Mouse (Mus musculus): ENCODE data around the gene Cpne4.

The Cpne4 gene

GRCm38 (mm10) chr9:104546986-104547385, at the start of gene Cpne4:
Cpne4 (plus strand) TSS chr9:104547286.
- no peak for DNase-seq (ENCODE audit: low spot score)

GRCm38 (mm10) chr9:104515187-104515586, 31.9 kb upstream of the Cpne4 start:
- DNase-seq (ENCODE audit: low spot score): no peak

GRCm38 (mm10) chr9:104535508-104535907, 11.6 kb upstream of the Cpne4 start:
- DNase-seq (ENCODE audit: low spot score): no peak

- no peak for DNase-seq (ENCODE audit: low spot score)
These were observed 18.7 kb downstream of the Cpne4 start for GRCm38 (mm10) chr9:104565815-104566214.

- no peak for DNase-seq (ENCODE audit: low spot score)
These were observed 19.4 kb downstream of the Cpne4 start for GRCm38 (mm10) chr9:104566468-104566867.

GRCm38 (mm10) chr9:104567096-104567495, 20.0 kb downstream of the Cpne4 start:
- DNase-seq (ENCODE audit: low spot score): no peak

GRCm38 (mm10) chr9:104569480-104570167, 22.5 kb downstream of the Cpne4 start:
- DNase-seq (ENCODE audit: low spot score): no peak

GRCm38 (mm10) chr9:104572856-104573255, 25.8 kb downstream of the Cpne4 start:
- no peak for DNase-seq (ENCODE audit: low spot score)

- no peak for DNase-seq (ENCODE audit: low spot score)
These were observed 27.4 kb downstream of the Cpne4 start for GRCm38 (mm10) chr9:104574476-104574875.

GRCm38 (mm10) chr9:104581921-104582624, 35.0 kb downstream of the Cpne4 start:
- no peak for DNase-seq (ENCODE audit: low spot score)

- no peak for DNase-seq (ENCODE audit: low spot score)
These were observed 35.6 kb downstream of the Cpne4 start for GRCm38 (mm10) chr9:104582675-104583074.

GRCm38 (mm10) chr9:104594550-104594949, 47.5 kb downstream of the Cpne4 start:
- DNase-seq (ENCODE audit: low spot score): no peak

GRCm38 (mm10) chr9:104594979-104595378, 47.9 kb downstream of the Cpne4 start:
- DNase-seq (ENCODE audit: low spot score): no peak

GRCm38 (mm10) chr9:104612523-104612922, 65.4 kb downstream of the Cpne4 start:
- no peak for DNase-seq (ENCODE audit: low spot score)

- DNase-seq (ENCODE audit: low spot score): no peak
These were observed 69.6 kb downstream of the Cpne4 start for GRCm38 (mm10) chr9:104616691-104617090.

GRCm38 (mm10) chr9:104623564-104623963, 76.5 kb downstream of the Cpne4 start:
- no peak for DNase-seq (ENCODE audit: low spot score)

GRCm38 (mm10) chr9:104627816-104628215, 80.7 kb downstream of the Cpne4 start:
- DNase-seq (ENCODE audit: low spot score): no peak

GRCm38 (mm10) chr9:104629282-104629681, 82.2 kb downstream of the Cpne4 start:
- DNase-seq (ENCODE audit: low spot score): no peak

- DNase-seq (ENCODE audit: low spot score): no peak
These were observed 99.4 kb downstream of the Cpne4 start for GRCm38 (mm10) chr9:104646348-104646994.

- no peak for DNase-seq (ENCODE audit: low spot score)
These were observed 105.7 kb downstream of the Cpne4 start for GRCm38 (mm10) chr9:104652691-104653261.

- no peak for DNase-seq (ENCODE audit: low spot score)
These were observed 112.7 kb downstream of the Cpne4 start for GRCm38 (mm10) chr9:104659758-104660157.

- no peak for DNase-seq (ENCODE audit: low spot score)
These were observed 129.6 kb downstream of the Cpne4 start for GRCm38 (mm10) chr9:104676665-104677064.

- no peak for DNase-seq (ENCODE audit: low spot score)
These were observed 131.5 kb downstream of the Cpne4 start for GRCm38 (mm10) chr9:104678571-104678970.
